Mouse (Mus musculus) thymus, postnatal 14 days (tissue): ENCODE measurements around the gene Mas1.
A peak's percentile ranks its signal among the peaks of the same experiment; 100 is the strongest.
"Not testable (repeated sequence)": the region's sequence is repeated elsewhere in the genome, so short reads cannot be mapped to it uniquely, and the experiment has no call there.

Experiments used
- DNase-seq: peaks from one replicate; pipeline ENCODE4 v3.0.0; 2021

Mas1 gene

GRCm38 (mm10) chr17:12868043-12868442 lies at the start of gene Mas1:
TSS of gene Mas1 (minus strand) at chr17:12868143.
- DNase-seq: no peak

- DNase-seq: peak; percentile 68
These were observed 48.8 kb upstream of the Mas1 start for GRCm38 (mm10) chr17:12916588-12917380.

GRCm38 (mm10) chr17:12915881-12916583 lies 48.1 kb upstream of the Mas1 start, which contains the start of gene Mrpl18:
TSS of gene Mrpl18 (minus strand) at chr17:12916345.
- DNase-seq: peak; percentile 99

DNA sequence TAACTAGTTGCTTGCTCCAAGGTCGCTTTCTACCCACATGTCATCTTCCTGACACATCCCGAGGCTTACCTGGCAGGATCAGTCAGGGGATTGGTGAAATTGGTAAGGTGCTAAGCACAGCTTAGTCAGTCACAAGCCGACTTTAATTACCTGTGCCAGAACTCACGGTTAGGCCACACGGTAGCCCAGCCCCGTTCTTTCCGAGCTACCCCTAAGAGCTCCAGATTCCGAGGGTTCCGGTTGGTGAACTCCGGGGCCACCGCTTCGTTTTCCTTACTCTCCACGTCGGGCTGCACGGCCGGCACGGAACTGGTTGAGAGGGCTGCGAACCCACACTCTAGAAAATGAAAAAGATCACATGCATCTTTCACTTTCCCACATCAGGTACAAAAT lies 47.5 kb upstream of the Mas1 start, which contains the start of gene Tcp1:
Gene Tcp1, plus strand, starts transcription at position 214 of the 393 bp plus-strand sequence.
- no peak for DNase-seq

DNA sequence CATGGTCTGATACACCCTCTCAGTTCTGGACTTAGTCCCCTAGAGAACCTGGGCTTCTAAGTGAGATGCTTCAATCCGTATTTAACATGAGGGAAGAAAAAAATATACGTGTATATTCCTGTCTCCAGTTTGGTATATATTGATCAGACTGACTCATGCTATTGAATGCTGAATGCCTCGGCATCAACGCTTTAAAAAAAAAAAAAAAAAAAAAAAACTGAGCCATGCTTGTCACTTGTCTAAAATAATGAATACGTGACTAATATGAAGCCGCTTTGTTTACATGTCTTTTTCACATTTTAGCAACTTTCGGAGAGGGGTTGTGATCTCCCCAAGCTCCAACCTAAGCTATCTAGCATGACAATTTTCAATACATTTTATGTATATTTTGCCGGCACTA lies 42.4 kb upstream of the Mas1 start:
- no peak for DNase-seq

DNA sequence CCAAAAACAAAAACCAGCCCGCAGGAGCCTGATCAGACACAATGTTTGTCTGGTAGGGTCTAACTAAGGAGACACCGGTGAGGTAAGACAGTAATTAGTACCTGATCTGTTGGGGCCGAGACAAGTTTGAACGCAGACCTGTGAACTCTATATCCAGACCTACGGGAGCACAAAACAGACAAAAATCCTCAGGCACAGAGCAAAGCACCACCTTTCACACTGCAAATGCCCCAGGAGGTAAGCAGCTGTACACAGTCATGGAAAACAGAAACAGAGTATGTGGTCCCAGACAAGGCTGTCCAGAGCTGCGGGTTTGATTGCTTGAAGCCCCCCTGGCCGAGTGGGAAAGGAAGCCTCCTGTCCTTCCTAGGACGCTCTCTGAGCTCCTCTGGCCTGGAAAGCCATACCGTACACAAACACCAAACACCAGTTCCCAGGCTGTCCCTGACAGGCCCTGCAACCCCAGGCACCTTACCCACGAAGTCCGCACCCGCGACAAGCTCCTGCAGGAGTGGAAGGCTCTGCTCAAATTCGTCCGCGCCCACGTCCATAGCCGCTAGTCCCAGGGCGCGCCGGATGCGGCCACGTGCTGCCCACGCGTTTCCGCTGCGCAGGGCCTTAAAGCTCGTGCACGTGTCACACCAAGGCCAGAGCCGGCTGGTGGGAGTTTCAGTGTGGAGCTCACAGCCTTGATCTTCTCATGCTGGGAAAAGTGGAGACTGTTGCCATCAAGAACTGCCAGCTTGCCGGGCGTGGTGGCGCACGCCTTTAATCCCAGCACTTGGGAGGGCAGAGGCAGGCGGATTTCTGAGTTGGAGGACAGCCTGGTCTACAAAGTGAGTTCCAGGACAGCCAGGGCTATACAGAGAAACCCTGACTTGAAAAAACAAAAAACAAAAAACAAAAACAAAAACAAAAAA lies 41.7 kb upstream of the Mas1 start, which contains the start of gene Pnldc1:
Gene Pnldc1, minus strand, starts transcription at position 870 of the 920 bp plus-strand sequence.
- DNase-seq: no peak

DNA sequence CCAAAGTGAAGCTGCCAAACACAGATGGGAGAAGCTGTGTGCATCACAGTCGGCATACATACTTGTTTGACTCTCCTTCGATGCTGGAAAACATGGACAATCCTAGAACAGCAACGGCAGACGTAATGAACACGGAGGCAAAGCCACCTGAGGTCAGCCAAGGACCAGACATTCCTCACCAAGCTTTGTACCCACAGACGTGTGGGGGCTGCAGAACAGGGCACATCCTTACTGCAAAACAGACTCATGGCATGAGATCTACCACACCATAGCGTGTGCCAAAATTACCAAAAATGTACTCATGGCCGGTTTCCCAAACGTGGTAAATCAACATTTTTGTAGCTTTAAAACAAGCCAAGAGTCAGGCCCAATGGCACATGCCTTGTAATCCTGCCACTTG lies 38.5 kb upstream of the Mas1 start:
- no peak for DNase-seq

DNA sequence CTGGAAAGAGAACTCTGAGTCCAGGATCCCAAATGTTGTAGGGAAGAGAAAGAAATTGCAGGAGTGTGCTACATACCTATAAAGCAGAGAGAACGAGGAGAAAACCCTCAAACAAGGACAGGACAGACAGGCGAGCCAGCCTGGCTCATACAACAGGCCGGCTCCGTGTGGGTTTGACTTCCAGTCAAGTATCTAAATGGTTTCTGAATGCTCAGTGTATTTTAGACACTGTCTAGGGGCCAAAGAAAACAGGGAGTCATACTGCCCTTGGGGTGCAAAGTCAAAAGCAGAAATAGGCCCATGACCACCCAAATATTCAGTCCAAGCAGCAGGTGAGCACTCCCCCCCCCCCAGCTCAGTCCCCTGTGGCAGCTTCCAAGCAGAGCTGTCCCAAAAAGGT lies 37.9 kb upstream of the Mas1 start:
- DNase-seq: no peak

- DNase-seq: no peak
These were observed 36.4 kb upstream of the Mas1 start for GRCm38 (mm10) chr17:12904349-12904748.

DNA sequence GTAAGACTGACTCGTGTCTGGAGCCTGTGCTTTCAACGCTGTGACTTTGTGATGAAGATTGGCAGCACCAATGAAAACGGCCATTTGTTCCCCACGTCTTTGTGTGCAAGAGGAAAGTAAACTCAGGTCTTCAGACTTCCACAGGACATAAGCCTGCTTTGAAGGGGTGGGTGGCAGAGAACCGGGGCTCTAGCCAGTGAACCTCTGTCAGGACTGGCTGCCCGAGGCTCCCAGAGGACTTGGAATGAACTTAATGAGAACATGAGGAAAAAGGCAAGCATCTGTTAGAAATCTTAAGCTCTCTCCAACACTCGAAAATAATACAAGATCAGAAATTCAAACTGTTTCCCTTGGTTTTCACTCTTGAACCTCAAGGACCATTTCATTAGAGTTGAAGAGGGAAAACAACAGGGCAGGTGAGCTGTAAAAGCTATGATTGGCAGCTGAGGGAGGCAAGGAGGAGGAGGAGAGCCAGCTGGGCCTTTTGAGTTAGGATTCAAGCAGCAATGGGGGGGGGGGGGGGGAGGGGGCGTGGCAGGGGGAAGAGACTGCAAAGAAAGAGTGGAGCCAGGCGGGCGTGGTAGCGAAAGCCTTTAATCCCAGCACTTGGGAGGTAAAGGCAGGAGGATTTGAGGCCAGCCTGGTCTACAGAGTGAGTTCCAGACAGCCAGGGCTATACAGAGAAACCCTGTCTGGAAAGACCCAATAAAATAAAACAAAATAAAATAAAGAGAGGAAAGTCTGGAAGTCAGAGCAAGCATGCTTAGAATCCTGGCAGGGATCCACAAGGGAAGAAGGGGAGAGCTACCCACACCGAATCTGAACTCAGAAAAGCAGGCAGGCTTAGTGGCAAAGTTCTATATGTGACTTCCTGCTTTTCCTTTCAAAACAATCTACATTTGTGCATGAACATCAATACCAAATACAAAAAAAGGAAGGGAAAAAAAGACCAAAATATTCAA lies 35.7 kb upstream of the Mas1 start:
- DNase-seq: no peak

DNA sequence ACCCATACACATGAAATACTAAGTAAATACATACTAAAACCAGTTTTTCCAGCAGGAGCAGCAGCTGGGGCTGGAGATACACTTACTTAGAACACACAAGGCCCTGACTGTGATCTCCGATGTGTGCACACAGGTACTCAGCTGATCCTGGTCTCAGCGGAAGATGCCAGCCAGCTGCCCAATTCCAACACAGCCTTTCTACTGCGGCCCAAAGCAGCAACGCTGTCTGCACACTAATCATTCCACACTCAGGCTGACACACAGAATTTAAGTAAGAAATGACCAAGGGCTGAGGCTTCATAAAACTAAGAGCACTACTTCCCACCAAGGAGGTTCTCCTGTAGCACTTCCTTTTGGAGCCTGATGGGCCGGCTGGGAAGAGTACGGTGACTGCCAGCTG lies 34.3 kb upstream of the Mas1 start:
- no peak for DNase-seq

DNA sequence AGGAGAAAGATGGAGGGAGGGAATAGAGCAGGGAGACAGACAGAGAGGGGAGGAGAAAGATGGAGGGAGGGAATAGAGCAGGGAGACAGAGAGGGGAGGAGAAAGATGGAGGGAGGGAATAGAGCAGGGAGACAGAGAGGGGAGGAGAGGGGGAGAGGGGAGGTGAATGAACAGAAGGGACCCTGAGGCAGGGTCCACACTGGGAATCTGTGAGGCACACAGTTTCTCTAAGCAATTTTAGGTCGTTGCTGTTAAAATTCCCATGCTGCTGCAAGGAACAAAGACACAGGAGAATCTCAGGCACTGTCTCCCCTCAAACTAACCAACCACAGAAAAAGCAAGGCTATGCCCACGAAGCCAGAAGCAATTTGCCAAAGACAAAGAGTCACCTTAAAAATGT lies 30.7 kb upstream of the Mas1 start:
- not testable (repeated sequence) for DNase-seq

DNA sequence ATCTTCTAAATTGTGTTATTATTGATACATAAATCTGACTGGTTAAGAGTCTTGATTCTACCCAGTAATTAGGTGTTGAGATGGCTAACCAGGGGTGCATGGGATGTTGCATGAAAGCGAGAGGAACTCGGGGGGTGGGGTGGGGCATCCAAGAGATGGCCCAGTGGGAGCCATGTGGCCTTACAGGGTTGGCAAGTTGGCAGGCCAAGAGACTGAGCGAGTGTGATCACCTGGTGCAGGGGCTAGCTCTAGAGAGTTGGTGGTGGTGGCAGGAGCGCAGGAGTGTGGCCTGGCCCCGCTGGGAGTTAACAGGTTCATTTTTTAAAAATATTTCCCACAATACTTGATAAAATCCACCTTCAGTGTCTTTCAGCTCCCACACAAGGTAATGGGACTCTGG lies 29.7 kb upstream of the Mas1 start:
- no peak for DNase-seq

DNA sequence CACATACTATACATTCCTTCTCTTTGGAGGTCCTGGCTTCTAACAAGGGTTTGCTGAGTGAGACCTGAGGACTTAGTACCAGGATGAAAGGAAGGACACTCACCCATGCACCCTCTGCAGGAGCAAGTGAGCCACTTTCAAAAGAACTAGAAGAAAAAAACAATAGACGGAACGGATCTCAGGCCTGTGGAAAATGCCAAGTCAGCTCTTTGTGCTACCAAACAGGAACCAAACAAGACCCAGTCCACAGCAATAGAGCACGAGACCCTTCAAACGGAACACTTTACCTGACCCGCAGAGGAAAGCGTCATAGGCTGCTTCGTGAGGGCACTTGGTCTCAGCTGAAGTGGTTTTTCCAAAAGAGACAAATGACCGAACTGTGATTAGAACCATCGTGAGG lies 24.1 kb upstream of the Mas1 start:
- no peak for DNase-seq

DNA sequence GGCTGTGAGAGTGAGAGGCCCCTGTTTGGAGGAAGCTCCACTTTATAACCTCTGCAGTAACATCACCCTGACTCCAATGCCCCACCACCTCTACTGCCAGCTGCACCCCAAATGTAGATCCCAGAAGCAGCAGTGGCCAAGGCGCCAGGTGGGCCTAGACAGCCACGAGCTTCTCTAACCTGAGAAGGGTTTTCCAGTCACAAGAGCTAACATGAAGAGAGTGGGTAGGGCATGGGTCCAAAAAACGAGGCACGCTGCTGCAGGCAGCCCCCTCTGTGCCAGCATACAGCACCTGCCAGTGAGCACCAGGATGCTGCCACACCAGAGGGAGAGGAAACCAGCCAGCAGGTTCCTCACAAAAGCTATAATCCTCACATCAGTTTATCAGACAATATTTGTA lies 23.1 kb upstream of the Mas1 start:
- no peak for DNase-seq

GRCm38 (mm10) chr17:12887021-12887775 lies 19.3 kb upstream of the Mas1 start:
- no peak for DNase-seq

GRCm38 (mm10) chr17:12886620-12887019 lies 18.7 kb upstream of the Mas1 start:
- DNase-seq: peak; percentile 58

- no peak for DNase-seq
These were observed 13.3 kb upstream of the Mas1 start for GRCm38 (mm10) chr17:12881216-12881615.

DNA sequence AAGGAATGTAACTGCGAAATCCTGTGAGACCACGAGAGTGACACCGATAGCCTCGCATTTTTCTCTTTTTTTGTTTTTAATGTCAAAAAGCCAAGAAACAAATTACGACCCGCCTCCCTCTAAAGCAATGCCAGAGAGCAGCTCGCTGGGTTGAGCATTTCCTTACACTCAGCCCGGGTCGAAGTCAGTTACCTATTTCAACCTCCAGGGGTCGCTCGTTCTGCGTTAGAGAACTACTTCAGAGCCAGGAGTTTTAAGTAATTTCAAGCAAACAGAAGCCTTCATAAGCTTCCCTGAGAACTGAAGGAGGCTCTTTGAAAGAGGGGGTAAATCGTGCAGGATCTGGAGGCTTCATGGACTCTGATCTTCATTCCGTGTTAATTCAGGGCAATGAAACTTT lies 12.2 kb upstream of the Mas1 start:
- peak; percentile 86 for DNase-seq

- no peak for DNase-seq
These were observed 7.8 kb upstream of the Mas1 start, which contains the start of gene Mrgprh for GRCm38 (mm10) chr17:12875734-12876133. TSS of gene Mrgprh (plus strand) at chr17:12876034.
